Mouse (Mus musculus) layer of hippocampus, postnatal 36 days (tissue): ENCODE data around the gene Snx10. TPM values are rescaled to one million over a fixed set of nuclear protein-coding genes. Genes with fewer than 3 reads are reported as not detected.
A peak's percentile ranks its signal among the peaks of the same experiment; 100 is the strongest.
"Not testable (repeated sequence)": the region's sequence is repeated elsewhere in the genome, so short reads cannot be mapped to it uniquely, and the experiment has no call there.

Experiments
- DNase-seq, 2 experiments: peaks; one replicate each; pipeline ENCODE4 v3.0.0; 2022
- total RNA-seq, 2 experiments: library from RNA; stranded (reverse); gene quantifications; 2 replicates each; pipeline ENCODE4 v1.2.3; 2021

Snx10 gene
- total RNA-seq: 100 to 1,000 TPM; 104 to 106 TPM

DNA sequence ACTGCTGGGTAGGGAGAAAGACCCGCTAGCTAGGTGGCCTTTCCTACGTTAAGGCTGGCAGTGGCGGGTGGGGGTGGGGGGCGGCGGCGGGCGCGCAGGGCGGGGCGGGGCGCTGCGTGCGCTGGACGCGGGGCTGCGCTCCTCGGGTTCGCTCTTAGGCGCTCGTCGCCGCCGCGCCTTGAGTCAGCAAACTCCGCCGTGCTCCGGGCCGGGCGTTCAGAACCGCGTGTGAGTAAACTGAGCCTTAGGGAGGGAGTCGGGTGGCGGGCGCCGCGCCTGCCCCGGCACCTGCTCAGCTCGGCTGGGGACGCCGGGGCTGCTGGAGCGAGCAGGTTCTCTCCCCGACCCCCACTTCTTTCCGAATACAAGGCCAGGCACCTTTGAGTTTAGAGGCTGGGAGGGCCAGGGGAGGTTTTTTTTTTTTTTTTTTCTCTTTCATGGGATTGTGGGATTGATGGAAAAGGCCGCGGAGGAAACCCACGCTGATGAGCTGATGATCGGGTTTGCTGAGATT lies at the start of gene Snx10:
Snx10 (plus strand) TSS at position 95 of the 514 bp plus-strand sequence.
- peak; percentile 54 to 62 for DNase-seq

DNA sequence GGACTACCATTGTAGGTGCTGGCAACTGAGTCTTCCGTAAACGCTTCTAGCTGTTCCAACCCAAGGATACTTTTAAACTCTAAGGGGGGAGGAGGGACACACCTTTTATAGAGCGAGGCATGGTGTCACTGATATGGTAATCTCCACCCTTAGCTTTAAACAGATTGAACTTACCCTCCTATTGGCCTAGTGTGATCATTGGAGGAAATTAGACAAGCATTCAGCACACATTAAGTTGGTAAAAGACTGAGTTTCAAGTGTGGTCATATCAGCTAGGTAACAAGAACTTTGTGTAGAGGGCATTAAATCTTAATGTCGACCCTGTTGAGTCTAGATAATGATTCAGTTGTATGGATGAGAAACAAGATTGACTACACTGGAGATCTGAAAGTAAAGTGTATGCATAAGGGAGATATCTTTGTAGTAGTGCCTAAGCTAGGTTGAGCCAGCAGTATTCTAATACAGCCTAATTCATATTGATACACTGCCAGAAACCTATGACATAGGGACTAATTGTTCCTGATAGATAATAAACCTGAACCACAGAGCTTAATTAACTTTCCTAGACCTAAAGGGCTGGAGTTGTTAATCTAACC lies 44.5 kb upstream of the Snx10 start:
- no peak for DNase-seq

DNA sequence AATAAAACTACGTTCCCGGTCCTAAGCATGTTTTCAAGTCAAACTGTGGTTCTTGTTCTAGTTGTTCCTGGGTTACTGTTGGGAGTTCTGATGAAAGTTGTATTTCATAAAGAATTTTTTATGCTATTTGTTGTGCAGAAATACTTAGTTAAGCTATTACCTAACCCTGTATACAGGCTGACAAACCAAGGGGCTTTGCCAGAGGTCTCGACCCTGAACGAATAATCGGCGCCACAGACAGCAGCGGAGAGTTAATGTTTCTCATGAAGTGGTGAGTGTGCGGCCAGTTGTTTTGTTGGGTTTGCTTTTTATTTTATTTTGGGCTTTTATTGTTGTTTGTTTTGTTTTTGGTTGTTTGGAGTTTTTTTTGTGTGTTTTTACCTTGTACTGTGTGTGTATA lies 42.2 kb upstream of the Snx10 start:
- DNase-seq: no peak

DNA sequence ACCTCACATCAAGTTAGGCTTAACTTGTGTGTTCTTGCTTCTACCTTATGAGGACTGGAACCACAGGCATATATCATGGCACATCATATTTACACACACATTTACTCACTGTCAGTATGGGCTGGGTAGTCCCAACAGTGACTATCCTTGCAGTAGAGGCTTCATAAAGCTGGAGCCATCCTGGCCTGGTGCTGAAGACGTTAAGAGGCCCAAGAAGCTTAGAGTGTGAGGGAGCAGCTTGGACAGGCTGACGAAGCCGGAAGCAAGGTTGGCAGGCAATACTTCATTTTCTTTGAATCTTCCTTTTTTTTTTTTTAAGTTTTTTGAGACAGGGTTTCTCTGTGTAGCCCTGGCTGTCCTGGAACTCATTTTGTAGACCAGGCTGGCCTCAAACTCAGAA lies 39.8 kb upstream of the Snx10 start:
- no peak for DNase-seq

DNA sequence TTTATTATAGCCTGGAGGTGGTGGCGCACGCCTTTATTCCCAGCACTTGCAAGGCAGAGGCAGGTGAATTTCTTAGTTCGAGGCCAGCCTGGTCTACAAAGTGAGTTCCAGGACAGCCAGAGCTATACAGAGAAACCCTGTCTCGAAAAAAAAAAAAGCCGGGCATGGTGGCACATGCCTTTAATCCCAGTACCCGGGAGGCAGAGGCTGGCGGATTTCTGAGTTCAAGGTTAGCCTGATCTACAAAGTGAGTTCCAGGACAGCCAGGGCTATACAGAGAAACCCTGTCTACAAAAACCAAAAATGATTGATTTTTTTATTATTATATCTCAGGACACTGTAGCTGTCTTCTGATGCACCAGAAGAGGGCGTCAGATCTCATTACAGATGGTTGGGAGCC lies 39.1 kb upstream of the Snx10 start:
- DNase-seq: not testable (repeated sequence)

DNA sequence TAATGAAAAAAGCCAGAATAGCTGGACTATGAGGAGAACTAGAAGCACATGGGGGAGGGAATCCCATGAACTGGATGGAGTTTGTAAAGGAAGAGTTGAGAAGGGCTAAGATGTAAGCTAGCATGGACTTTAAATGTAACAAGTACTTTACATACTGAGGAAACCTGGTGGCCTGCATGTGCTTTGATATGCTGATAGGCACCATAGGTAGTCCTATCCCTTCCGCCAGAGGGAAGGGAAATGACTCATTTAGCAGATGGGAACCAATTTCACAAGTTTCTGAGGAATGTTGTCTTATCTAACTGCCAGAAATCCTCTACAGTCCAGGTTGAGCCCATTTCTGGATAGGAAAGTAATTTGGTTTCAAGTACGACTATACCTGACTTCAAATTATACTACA lies 38.1 kb upstream of the Snx10 start:
- DNase-seq: no peak

DNA sequence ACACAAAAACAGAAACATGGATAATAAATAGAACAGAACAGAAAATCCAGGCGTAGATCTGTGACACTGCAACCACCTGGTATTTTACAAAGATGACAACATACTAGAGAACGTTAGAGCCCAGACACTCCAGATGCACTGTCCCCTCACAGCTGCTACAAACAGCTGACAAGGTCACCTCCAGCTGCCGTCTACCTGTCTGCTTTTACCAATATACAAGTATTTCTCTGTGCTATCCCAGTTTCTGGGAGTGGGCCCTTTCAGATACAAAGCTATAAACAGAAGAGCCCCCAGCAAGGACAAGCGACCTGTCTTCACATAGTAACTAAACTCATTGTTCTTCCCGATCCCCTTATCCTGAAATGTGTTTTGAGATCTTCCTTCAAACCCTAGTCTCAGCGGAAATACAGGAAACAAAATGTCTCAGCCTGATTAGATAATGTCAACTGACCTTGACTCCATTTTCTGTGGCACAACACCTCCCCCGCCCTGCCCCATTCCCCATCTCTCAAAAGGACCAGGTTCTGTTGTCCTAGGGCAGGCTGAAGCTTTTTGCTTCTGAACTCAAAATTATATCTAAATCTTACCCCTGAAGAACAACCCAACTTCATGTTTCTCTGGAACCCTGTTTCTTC lies 37.5 kb upstream of the Snx10 start:
- DNase-seq: no peak

DNA sequence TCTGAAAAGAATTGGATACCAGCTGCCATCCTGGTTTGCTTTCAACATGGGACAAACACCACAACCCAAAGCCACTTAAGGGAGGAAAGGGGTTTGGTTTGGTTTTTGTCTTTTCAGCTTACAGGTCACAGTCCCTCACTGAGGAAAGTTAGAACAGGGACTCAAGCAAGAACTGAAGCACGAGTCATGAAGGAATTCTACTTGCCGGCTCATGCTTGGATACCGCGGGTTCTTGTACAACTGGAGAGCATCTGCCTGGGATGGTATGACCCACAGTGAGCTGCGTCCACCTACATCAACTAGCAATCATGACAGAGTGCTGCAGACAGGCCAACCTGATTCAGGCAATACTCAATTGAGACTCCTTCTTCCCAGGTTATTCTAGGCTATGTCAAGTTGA lies 37.0 kb upstream of the Snx10 start:
- DNase-seq: no peak

DNA sequence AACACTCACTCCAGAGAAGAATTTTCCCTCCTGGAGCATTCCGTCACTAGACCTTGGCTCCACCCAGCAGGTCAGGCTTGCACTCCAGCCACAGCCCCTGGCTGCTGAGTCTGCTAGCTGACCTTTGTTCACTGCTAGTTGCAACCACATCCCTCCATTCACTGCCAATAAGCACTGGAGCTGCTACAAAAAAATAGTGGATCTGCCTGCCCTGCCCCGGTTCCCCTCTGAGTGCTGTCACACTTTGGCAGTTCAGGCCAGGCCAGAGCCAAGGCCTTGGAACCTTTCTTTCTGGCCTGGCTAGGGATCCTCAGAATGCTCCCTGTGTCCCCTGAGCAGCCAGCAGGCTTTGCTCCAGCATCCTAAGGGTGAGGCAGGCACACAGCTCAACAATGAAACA lies 33.9 kb upstream of the Snx10 start:
- DNase-seq: no peak

DNA sequence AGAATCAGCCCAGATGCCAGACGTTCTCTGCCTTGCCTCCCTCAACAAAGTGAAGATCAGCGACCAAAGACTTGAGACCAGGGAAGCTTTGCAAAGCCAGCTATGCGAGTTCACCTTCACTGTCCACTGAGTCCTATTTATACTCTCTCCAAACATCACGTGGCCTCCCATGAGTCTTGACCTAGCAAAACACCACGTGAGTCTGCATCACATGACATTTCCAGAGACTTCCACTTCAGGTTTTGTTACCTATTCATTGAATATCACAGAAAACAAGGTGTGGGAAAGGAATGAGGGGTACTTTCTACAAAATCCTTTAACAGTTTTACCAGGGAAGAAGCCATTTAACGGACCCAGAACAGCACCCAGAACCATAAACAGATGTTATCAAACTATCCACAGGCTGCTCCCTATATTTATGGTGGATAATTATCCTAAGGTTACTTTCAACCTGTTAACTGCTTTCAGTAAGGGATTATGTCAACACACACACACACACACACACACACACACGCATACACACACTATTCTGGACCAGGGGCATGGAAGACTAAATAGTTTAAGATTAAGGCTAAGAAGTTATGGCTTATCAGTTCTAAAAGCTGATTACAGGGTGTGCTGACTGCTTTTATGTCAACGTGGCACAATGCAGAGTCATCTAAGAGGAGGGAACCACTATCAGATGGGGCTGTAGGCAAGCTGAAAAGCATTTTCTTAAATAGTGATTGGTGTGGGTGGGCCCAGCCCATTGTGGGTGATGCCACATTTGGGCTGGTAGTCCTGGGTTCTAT lies 26.2 kb upstream of the Snx10 start:
- DNase-seq: no peak

DNA sequence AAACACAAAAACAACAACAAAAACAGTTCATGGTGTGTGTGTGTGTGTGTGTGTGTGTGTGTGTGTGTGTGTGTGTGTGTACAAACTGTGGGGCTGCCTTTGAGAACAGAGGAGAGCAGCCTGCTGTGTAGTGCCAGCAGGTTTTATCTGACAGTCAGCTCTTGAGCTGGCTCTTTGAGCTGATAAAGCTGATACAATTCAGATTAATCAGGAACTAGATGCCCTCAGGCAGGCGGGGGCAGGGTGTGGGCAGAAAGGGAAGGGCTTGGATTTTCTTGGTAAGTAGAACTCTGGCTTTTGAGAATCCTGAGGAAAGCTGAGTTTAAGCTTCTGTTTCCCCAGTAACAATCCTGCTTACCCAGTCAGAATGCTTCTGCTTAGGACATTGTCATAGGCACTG lies 18.0 kb upstream of the Snx10 start:
- no peak for DNase-seq

DNA sequence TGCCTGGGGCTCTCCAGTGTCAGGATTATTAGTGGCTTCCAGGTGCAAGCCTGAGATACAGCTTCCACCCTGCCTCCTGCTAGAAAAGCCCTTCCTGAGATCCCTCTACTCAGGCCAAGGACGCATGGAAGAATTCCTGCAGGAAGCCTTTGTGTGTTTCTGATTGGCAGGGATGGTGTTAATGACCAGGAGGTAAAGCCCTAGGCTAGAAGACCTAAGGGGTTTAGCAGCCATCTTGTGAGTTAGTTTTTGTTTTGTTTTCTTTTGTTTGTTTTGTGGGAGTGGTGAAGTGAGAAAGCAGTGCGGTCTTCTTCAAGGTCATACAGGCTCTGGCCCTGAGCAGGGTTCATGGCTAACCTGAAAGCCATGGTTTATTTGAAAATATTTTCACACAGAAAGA lies 16.1 kb upstream of the Snx10 start:
- no peak for DNase-seq

DNA sequence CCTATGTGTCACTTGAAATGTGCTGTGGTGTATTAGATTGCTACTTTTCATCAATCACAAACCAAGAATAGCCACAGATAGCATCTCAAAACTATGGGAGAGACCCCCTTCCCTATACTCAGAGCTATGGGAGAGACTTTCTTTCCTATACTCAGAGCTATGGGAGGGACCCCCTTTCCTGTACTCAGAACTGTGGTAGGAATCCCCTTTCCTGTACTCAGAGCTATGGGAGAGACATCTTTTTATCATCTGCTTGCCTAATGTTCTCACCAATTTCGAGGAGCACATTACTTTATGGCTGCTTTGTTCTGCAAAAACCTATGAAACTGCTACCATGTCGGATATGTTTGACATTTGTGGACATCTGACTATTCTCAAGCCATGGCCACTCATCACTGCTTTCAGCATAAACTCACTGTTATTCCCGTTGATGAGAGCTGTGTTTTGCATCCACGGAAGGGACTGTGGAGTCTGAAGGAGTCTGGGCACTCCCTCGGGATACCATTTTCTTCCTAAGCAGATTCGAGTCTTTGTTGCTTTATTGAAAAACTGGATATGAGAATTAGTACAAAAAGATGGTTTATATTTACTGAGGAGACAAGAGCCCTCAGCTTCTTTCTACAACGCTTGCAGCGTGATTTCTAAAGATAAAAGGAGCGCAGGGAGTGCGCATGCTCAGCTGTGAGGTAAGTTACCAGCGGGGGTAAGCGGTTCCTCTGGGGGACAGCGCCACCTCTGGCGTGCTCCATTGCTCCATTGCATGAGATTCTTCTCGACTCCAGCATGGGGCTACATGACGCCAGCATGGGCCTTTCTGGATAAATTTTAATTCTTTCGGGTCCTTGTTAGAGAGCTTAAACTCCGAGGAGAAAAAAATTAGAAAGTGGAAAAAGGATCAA lies 14.7 kb upstream of the Snx10 start:
- peak; percentile 55 to 60 for DNase-seq

DNA sequence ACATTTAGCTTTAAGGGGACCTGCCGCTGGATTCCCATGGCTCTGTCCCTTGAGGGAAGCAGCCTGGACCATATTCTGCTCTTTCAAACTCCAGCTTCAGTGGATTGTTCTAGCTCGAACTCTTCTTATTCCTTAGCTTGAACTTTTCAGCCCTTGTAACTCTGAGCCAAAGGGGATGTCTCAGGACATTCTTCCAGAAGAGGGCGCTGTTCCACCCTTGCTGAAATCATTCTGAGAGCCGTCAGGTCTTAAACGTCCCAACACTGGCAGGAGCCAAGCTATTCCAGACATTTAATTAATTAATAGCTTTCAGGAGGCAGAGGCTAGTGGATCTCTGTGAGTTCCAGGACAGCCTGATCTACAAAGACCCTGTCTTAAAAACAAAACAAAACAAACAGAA lies 13.6 kb upstream of the Snx10 start:
- DNase-seq: no peak

DNA sequence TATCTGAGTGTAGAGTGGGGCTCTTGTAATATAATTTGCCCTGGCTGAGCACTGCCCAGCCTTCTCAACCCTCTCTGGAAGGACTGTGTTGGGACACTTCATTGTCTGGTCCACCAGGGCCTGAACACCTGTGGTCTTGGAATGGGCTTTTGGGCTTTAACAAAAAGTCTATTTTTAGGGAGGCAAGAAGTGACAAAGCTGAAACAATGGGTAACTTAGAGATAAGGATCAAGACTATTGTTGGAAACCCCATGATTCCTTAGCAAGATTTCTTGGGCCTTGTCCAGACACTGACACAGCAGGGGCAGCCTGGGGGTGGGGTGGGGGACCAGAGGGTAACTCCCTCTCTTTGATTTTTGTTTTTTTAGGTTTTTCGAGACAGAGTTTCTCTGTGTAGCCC lies 12.8 kb upstream of the Snx10 start:
- DNase-seq: no peak

DNA sequence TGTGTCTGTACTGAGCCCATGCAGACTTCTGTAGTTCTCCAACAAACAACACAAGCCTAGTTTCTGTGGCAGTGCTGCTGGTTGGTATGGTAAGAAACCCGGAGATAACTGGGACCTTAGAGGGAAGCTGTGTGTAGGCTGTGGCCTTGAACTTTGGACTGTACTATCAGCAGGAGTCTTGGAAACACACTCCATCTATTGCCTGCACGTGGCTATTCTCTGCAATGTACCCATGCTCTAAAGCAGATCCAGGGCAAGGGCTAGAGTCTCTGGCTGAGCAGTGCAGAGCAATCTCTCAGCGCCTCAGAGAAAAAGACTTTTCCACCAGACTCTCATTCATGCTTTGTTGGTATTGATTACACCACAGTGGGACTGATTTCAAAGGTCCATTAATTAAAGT lies 10.0 kb upstream of the Snx10 start:
- DNase-seq: no peak

DNA sequence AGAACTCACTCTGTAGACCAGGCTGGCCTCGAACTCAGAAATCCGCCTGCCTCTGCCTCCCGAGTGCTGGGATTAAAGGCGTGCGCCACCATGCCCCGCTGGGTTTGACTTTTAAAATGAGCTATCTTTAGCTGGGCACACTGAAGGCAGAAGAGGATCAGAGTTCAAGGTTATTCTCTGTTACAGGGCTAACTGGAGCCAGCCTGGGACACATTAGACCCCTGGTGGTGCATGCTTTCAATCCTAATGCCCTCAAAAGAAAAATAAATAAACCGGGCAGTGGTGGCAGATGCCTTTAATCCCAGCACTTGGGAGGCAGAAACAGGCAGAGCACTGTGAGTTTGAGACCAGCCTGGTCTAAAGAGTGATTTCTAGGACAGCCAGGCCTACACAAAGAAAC lies 8.8 kb upstream of the Snx10 start:
- DNase-seq: no peak

DNA sequence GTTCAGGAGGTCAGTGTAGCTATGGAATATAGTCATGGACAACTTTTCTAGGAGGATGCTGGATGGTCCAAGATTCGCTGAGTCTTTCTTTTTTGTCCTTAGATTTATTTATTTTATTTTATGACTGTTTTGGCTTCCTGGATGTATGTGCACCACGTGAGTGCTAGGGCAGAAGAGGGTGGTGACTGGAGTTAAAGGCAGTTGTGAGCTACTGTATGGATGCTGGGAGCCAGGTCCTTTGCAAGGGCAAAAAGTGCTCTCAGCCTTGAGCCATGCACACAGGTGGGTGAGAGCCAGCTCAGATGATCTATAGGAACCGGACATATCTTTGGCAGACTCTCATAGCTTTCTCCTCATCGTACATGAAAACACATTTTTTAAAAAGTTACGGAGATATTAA lies 391 bp upstream of the Snx10 start:
- DNase-seq: no peak

DNA sequence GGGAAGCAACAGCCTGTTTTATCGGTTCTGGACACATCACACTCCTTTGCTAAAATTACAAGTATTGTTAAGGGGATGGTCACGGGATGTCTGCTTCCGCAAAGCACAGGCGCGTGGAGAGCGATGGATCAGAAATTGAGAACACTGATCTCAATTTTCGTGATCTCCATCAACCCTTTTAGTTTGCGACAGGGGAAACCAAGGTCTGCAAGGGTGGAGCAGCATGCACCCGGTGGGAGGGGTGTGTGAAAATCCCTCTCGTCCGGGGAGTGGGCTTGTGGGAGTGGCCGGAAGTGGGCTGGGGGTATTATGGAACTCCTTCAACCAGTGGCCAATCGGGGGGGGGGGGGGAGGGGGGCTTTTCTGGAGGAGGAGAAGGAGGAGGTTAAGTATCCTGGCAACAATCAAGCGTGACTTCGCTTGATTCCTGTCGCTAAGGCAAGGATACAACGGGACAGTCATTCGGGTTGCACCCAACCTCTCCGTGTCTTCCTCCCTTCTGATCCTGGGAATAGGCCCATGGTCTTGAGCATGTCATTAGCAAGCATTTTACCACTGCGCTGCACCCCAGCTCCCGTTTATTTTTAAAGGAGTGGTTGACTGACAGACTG lies 725 bp downstream of the Snx10 start:
- DNase-seq: peak; percentile 27 to 36

DNA sequence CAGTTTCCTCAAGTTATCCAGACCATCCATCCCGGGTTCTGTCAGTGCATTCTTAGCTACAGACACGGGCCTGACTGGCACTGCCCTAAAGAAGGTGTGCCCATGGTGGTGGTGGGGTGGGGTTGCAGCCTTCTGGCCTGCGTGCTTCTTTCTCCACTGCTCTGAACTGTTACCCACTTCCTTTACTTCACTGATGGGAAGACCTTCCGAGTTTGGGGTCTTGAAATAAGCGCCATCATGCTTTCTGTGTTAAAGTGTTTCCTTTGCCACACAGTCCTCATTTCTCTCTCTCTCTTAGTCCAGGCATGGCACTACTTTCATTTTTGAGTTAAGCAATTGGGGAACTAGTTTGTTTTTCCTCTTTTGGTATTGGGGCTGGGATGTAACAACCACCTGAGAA lies 1.3 kb downstream of the Snx10 start:
- DNase-seq: no peak

DNA sequence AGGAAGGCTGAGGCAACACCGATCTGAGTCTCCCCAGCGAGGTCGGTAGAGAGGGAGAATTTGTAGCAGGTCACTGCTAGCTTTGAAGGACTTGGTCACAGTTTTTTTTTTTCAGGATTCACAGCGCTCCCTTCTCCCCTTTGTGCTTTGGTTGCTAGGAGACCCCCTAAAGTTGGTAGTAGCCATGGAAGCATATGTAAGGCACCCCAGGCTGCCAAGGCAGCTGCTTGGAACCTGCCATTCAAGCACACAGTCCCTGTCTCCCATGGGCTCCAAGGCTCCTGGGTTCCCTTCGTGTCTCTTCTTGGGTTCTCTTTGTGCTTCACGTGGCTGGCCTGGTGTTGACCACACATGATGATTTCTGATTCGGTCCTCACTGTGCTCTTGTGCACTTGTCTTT lies 5.8 kb downstream of the Snx10 start:
- DNase-seq: no peak

DNA sequence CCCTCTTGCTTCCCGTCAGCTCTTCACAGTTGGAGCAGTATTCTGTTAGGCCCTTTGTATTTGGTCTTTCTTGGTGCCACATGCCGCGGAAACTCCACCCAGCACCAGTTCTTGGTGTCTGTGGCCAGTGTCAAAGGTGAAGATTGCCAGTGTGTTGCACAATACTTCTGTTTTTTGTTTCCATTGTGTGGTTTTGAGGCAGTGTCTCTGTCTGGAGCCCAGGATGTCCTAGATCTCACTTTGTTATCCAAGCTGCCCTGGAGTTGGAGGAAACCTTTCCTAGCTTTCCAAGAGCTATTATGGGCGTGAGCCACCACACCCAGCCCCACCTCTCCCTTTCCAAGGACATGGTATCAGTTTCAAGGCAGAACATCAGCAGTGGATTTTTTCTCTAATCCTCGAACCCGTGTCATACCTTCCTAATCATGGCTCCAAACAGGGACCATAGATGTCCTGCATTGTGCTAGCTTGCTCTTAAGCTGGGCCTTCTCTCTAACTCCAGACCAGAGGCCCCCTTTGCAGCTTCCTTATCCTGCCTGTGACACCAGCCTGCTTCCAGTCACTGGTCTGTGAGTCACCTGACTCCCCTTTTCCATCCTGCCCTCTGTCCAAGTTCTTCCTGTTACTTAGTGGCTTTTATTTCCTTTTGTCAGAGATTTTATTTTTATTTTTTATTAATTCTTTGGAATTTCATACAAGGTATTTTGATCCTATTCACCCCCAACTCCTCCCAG lies 9.9 kb downstream of the Snx10 start:
- DNase-seq: no peak
